Mouse (Mus musculus) erythroblast, adult 5-6 weeks (primary cell): Measurements from ENCODE around the gene Rab12. TPM values are rescaled to one million over a fixed set of nuclear protein-coding genes. Genes with fewer than 3 reads are reported as not detected.

ENCODE experiments used
- ATAC-seq: replicated peaks from 2 replicates; pipeline ENCODE4 v1.8.0; 2016; ENCODE audit warnings: moderate number of reproducible peaks, mild to moderate bottlenecking, moderate TSS enrichment, inconsistent platforms; ENCODE audit not compliant: poor library complexity, low FRiP score, severe bottlenecking
- total RNA-seq, 2 experiments: library from RNA; stranded (forward) in 1 of 2; stranded (reverse) in 1 of 2; fragments of 150-400 nt in 1 of 2; fragments of 200-764, 138-1000 nt in 1 of 2; gene quantifications; 2 replicates each; pipeline versions ENCODE4 v1.2.3 to v1.2.4; 2015 to 2017; ENCODE audit warnings: low replicate concordance in 2 of 2

The Rab12 gene
- total RNA-seq, 2 experiments from 2014 or later = 5.0 to 10.1 TPM

GRCm38 (mm10) chr17:66504248-66504647 lies 15.3 kb downstream of the Rab12 start:
- no peak for ATAC-seq

GRCm38 (mm10) chr17:66503466-66503865 lies 16.1 kb downstream of the Rab12 start:
- ATAC-seq = no peak

GRCm38 (mm10) chr17:66502865-66503264 lies 16.7 kb downstream of the Rab12 start:
- no peak for ATAC-seq

- no peak for ATAC-seq
These were observed 20.9 kb downstream of the Rab12 start for GRCm38 (mm10) chr17:66498598-66498997.

- ATAC-seq = no peak
These were observed 22.9 kb downstream of the Rab12 start for GRCm38 (mm10) chr17:66496589-66496988.

GRCm38 (mm10) chr17:66490022-66490601 lies 29.4 kb downstream of the Rab12 start:
- peak; percentile 73; the same call in 1 of the 2 replicates for ATAC-seq

- ATAC-seq = no peak
These were observed 33.0 kb downstream of the Rab12 start for GRCm38 (mm10) chr17:66486576-66486975.

- ATAC-seq = 0 out of 2 replicates have a peak, but pooled peaks have one; percentile 55
These were observed 33.8 kb downstream of the Rab12 start for GRCm38 (mm10) chr17:66485742-66486141.

GRCm38 (mm10) chr17:66484965-66485364 lies 34.6 kb downstream of the Rab12 start:
- no peak for ATAC-seq

- ATAC-seq = no peak
These were observed 35.7 kb downstream of the Rab12 start for GRCm38 (mm10) chr17:66483651-66484454.

- ATAC-seq = no peak
These were observed 38.2 kb downstream of the Rab12 start for GRCm38 (mm10) chr17:66481295-66481694.

- no peak for ATAC-seq
These were observed 38.8 kb downstream of the Rab12 start for GRCm38 (mm10) chr17:66480491-66481278.

GRCm38 (mm10) chr17:66479813-66480490 lies 39.6 kb downstream of the Rab12 start:
- no peak for ATAC-seq

- ATAC-seq = no peak
These were observed 40.2 kb downstream of the Rab12 start for GRCm38 (mm10) chr17:66479311-66479710.

- ATAC-seq = no peak
These were observed 46.3 kb downstream of the Rab12 start for GRCm38 (mm10) chr17:66473205-66473604.

- ATAC-seq = no peak
These were observed 47.8 kb downstream of the Rab12 start for GRCm38 (mm10) chr17:66471775-66472174.

GRCm38 (mm10) chr17:66471252-66471651 lies 48.3 kb downstream of the Rab12 start:
- no peak for ATAC-seq

GRCm38 (mm10) chr17:66470020-66470419 lies 49.5 kb downstream of the Rab12 start:
- no peak for ATAC-seq

GRCm38 (mm10) chr17:66457278-66457677 lies 62.3 kb downstream of the Rab12 start:
- no peak for ATAC-seq

GRCm38 (mm10) chr17:66451143-66451542 lies 68.4 kb downstream of the Rab12 start:
- ATAC-seq = no peak
